Mouse (Mus musculus): ENCODE measurements at regions not wholly inside any gene's neighbourhood (a gene's known extent, or its start where the extent isn't known, plus 50 kb on each side); places are given as distances from the start of the nearest gene placed in this dataset.

GRCm38 (mm10) chr5:47522161-47522942 is 460.6 kb upstream of the Slit2 start:
- no peak for DNase-seq (ENCODE audit: low read depth)

DNA sequence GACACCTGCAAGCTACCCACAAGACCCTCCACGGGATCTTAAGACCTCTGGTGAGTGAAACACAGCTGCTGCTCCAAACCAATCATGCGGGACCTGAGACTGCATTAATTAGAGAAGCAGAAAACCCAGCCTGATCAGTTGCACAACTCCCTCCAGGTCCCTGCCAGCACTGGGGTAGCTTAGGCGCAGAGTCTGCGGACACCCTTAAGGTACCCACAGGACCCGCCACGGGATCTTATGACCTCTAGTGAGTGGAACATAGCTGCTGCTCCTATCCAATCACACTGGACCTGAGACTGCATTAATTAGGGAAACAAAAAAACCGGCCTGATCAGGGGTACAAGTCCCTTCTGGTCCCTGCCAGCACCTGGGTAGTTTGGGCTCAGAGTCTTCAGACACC is 454.3 kb upstream of the Slit2 start:
- DNase-seq (ENCODE audit: low read depth), result no peak

- DNase-seq (ENCODE audit: low read depth), result no peak
Measured at GRCm38 (mm10) chr5:47537532-47537931, 445.4 kb upstream of the Slit2 start.

DNA sequence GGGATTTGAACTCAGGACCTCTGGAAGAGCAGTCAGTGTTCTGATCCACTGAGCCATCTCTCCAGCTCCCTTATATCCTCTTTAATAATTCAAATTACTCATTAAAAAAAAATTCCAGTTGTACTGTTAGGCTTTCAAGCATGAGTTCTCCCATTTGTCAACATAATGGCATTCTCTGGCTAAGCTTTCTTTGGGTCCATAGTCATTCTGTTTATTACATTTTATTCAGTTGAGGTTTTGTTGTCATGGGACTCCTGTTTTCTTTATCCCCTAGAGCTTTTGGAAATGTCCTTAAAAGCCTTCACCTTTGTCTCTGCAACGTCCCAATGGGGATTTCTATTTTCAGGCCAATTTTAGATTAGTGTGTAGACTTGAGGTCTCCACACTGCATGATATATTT is 440.7 kb upstream of the Slit2 start:
- no peak for DNase-seq (ENCODE audit: low read depth)

DNA sequence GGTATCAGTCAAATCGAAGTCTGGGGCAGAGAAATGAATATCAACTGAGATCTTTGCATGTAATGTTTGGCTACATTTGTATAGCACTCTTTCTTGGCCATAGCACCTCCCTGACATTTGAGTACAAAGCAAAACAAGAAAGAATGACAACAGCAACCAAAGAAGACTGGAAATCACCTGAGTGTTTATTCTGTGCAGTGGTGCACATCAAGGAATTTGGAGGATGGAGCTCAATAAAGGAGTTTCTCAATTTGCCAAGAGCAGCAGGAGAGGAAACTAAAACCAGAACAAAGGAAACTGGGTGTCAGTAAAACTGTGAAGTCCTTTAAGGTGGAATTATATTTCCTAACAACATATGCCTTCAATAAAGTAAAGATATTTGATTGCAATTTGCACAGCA is 426.2 kb upstream of the Slit2 start:
- no peak for DNase-seq (ENCODE audit: low read depth)

GRCm38 (mm10) chr5:47557152-47557800 is 425.7 kb upstream of the Slit2 start:
- DNase-seq (ENCODE audit: low read depth), result no peak
